Mouse (Mus musculus) lung, postnatal 0 days (tissue): ENCODE measurements at regions not wholly inside any gene's neighbourhood (a gene's known extent, or its start where the extent isn't known, plus 50 kb on each side); places are given as distances from the start of the nearest gene placed in this dataset.

Experiments
- ATAC-seq: fragments of 200-750 bp; cut with Nextera tagmentation; 2 replicates; pipeline ENCODE4 v1.8.0; 2017; ENCODE audit warnings: moderate library complexity
- DNase-seq: peaks from one replicate; pipeline ENCODE4 v3.0.0-alpha.2; 2016; ENCODE audit warnings: low spot score
- H3K27ac ChIP-seq: fragments of 300-500 bp; sonication (generic); 2 replicates; pipeline ENCODE4 v1.5.1; 2014; ENCODE audit warnings: antibody characterized with exemption, mild to moderate bottlenecking, low read length, mixed read lengths
- H3K27me3 ChIP-seq: fragments of 300-500 bp; sonication (generic); replicated peaks from 2 replicates; pipeline ENCODE4 v1.6.1; 2014; ENCODE audit warnings: low read length, mixed read lengths; ENCODE audit not compliant: insufficient read depth
- H3K36me3 ChIP-seq: fragments of 300-500 bp; sonication (generic); 2 replicates; pipeline ENCODE4 v1.6.1; 2014; ENCODE audit warnings: low read length, mixed read lengths; ENCODE audit not compliant: insufficient read depth
- H3K4me1 ChIP-seq: fragments of 300-500 bp; sonication (generic); 2 replicates; pipeline ENCODE4 v1.6.1; 2014; ENCODE audit warnings: antibody characterized with exemption, low read depth, low read length, mixed read lengths; ENCODE audit not compliant: insufficient read depth
- H3K4me2 ChIP-seq: fragments of 300-500 bp; sonication (generic); replicated peaks from 2 replicates; pipeline ENCODE4 v1.6.1; 2014; ENCODE audit warnings: low read depth, mild to moderate bottlenecking, low read length, moderate library complexity, mixed read lengths
- H3K4me3 ChIP-seq: fragments of 300-500 bp; sonication (generic); 2 replicates; pipeline ENCODE4 v1.5.1; 2014; ENCODE audit warnings: low read depth, low read length
- H3K9ac ChIP-seq: fragments of 300-500 bp; sonication (generic); replicated peaks from 2 replicates; pipeline ENCODE4 v1.6.1; 2014; ENCODE audit warnings: low read depth, mild to moderate bottlenecking
- H3K9me3 ChIP-seq: fragments of 300-500 bp; sonication (generic); 2 replicates; pipeline ENCODE4 v1.6.1; 2016; ENCODE audit warnings: low read length, mixed read lengths
- CTCF ChIP-seq: IDR thresholded peaks from 2 replicates; pipeline ENCODE4 v1.5.1; 2016; ENCODE audit warnings: antibody characterized with exemption, mild to moderate bottlenecking
- EP300 ChIP-seq: IDR thresholded peaks from 2 replicates; pipeline ENCODE4 v1.6.1; 2016; ENCODE audit warnings: antibody characterized with exemption, mild to moderate bottlenecking, control low read depth
- WGBS: fragments of 180-500 bp; shearing (Covaris S2); extraction: QIAGEN DNeasy Blood & Tissue Kit; methylation state at CpG from one replicate; pipeline ENCODE4 v1.1.7; 2014; 5-methylcytosine and 5-hydroxymethylcytosine counted together

DNA sequence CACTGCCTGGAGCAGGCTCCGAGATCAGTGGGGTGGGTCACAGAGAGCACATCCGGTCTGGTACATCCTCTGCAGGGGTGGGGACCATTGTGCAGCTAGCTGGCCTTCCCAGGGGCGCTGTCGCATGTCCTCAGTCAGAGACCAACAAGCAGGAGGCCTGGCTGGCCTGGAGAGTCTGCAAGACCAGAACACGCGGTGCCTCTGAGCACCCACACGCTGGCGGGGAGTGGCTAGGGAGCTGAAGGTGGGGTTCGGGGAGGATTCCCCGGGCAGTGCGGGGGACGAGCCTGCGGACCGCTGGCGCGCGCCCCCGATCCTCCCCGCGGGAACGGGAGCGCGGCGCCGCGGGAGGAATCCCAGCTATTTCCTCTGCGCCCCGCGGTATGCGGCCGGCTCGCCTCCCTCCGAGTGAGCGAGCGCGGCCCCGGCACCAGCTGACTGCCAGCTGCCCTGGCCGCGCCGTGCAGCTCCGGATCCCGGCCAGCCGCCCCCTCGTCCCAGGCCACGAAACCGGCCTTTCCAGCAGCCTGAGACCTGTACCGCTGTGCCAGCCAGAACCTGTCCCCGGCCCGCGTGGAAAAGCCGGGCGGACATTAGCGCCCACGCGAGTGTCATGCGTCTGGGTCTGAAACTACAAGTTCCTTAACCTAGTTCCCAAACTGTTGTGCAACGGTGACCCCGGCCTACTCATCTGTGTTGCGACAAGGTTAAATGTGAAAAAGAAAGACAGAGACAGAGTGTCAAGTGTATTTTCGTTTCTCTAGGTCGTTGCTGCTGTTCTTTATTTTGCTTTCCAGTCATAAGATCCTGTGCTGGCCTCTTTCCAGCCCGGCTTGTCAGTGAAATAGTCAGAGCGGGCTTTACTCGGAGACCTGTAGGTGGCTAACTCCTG, 61.2 kb downstream of the Pkdcc start:
- Histone ChIP-seq H3K4me2 (peak overlapping the region; percentile 81), H3K9me3 (no peaks in the 10 kb centered on the region), H3K27me3 (no peaks in the 10 kb centered on the region), H3K4me1 (peaks cover 20% of the 10 kb centered on the region), H3K36me3 (no peaks in the 10 kb centered on the region), H3K9ac (peak overlapping the region; percentile 42), H3K4me3 (peak overlapping the region; percentile 41), H3K27ac (peak overlapping the region; percentile 85)
- peak; percentile 88 for ATAC-seq
- TF ChIP-seq CTCF (peak; percentile 53), EP300 (peak; percentile 20; the same call in 1 of the 2 replicates)
- WGBS, result 2% methylated on average over 44 of the region's 64 CpGs
- peak; percentile 90 for DNase-seq

- TF ChIP-seq EP300 (no peak), CTCF (no peak; the same call in 1 of the 2 replicates)
- WGBS, result 16% methylated on average over 26 of the region's 26 CpGs
Observed at GRCm38 (mm10) chr17:83277117-83277947, 62.2 kb downstream of the Pkdcc start.

DNA sequence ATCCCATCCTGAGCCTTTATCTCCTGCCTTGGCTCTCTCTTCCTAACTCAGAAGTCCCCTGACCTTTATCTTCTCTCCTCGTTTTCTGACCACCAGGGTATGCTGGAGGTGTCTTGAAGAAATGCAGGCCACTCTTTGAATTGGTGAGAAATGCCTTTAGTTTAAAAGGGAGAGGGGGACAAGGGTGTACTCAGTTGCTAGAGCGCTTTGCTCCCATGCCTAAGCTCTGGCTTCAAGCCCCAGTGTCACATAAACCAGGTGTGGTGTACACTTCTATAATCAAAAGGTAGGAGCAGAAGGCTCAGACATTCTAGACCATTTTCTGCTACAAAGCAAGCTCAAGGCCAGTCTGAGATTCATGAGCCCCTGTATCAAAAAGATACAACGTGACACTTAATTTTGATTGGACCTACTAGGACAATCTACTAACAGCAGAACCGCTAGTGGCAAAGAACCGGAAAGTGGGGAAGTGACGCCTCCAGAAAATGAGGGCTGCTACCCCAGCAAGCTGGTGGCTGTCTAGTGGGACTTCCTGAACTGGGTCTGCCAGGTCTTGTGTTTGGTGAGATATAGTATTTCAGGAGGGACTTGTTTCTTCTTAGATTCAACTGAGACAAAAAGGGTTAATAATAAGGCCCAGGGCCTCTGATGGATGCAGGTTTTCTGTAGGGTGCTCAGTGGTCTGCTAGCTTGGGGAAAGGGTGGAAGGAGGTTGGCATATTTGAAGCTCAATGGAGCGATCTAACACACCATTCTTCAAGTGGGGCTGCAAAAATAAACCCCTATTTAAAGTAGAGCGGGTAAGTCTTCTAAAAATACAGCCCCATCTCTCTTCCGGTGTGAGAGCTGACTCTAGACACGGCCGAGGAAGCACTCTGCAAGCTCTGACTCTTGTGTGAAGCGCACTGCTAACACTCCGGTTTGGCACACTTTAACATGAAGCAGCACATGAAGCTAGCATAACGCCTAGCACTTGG, 63.1 kb downstream of the Pkdcc start:
- Histone ChIP-seq H3K36me3 (no peaks in the 10 kb centered on the region), H3K4me1 (peaks cover 20% of the 10 kb centered on the region), H3K9me3 (no peaks in the 10 kb centered on the region), H3K27ac (0 out of 2 replicates have a peak overlapping the region, but pooled peaks have one; percentile 85), H3K4me3 (no peak overlapping the region), H3K4me2 (peak overlapping the region; percentile 50; the same call in 1 of the 2 replicates), H3K9ac (no peak overlapping the region), H3K27me3 (no peaks in the 10 kb centered on the region)
- ATAC-seq (no peak), DNase-seq (no peak)
- WGBS, result 65% methylated on average over 14 of the region's 14 CpGs
- TF ChIP-seq EP300 (no peak), CTCF (peak; percentile 38; the same call in 1 of the 2 replicates)

More at GRCm38 (mm10) chr17:83277117-83277947, 62.2 kb downstream of the Pkdcc start:
- H3K36me3 ChIP-seq, result no peaks in the 10 kb centered on the region
- peaks cover 20% of the 10 kb centered on the region for H3K4me1 ChIP-seq
- H3K27ac ChIP-seq, result peak overlapping the region; percentile 85
- H3K9me3 ChIP-seq, result no peaks in the 10 kb centered on the region
- H3K9ac ChIP-seq, result no peak overlapping the region
- no peaks in the 10 kb centered on the region for H3K27me3 ChIP-seq
- DNase-seq (peak; percentile 69), ATAC-seq (0 out of 2 replicates have a peak, but pooled peaks have one; percentile 15)
- H3K4me2 ChIP-seq, result peak overlapping the region; percentile 81
- peak overlapping the region; percentile 25 for H3K4me3 ChIP-seq

DNA sequence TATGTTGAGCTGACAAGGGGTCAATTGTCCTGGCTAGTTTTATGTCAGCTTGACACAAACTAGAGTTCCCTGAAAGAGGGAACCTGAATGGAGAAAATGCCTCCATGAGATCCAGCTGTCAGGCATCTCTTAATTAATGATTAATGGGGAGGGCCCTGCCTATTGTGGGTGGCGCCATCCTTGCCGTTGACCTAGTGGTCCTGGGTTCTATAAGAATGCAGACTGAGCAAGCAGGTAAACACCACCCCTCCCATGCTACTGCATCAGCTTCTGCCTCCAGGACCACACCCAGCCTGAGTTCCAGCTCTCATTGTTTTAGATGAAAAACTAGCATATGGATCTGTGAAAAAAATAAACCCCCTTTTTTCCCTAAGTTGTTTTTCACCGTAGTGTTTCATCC, 67.4 kb upstream of the Eml4 start:
- Histone ChIP-seq H3K27me3 (no peaks in the 10 kb centered on the region), H3K9ac (no peak overlapping the region), H3K4me3 (no peak overlapping the region), H3K4me2 (no peak overlapping the region), H3K4me1 (no peaks in the 10 kb centered on the region), H3K36me3 (no peaks in the 10 kb centered on the region), H3K9me3 (no peaks in the 10 kb centered on the region), H3K27ac (no peak overlapping the region)
- TF ChIP-seq EP300 (no peak), CTCF (no peak)
- no peak for DNase-seq
- 70% methylated on average over 3 of the region's 3 CpGs for WGBS
- no peak for ATAC-seq

DNA sequence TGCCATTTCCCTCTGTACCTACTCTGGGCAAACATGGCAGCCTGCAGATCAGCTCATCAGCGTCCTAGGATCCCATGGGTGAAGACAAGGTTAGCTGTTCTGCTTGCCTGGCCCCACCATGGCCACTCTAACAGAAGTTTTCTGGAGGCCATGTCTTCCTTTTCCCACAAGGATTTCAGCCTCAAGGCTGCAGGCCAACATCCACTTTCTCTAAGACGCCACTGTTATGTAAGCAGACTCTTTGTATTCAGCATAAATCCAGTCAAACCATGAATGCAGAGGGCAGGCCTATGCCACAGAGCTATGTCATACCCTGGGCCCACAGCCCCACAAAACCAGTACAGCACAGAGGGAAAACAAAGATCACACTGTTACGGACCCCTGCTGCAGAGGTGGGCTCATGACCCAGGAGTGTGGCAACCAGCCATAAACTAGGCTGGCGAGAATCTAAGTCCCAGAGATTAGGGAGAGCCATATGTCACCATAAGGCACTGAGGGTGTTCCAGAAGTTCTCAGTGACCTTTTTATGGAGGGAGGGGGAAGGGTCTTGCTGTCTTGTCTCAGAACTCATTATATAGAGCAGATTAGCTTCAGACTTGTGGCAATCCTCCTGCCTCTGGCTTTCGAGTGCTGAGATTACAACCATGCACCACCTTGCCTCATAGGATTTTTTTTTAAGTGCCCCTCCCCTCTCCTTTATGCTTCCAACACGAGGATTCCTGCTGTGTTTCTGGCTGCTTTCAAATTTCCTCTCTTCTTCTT, 63.2 kb upstream of the Eml4 start:
- no peaks in the 10 kb centered on the region for H3K9me3 ChIP-seq
- no peaks in the 10 kb centered on the region for H3K36me3 ChIP-seq
- no peak for ATAC-seq
- no peaks in the 10 kb centered on the region for H3K4me1 ChIP-seq
- no peak overlapping the region for H3K27ac ChIP-seq
- WGBS, result 57% methylated on average over 6 of the region's 6 CpGs
- TF ChIP-seq EP300, result no peak
- no peak for TF ChIP-seq CTCF
- no peak overlapping the region for H3K4me3 ChIP-seq
- H3K27me3 ChIP-seq, result no peaks in the 10 kb centered on the region
- 0 out of 2 replicates have a peak overlapping the region, but pooled peaks have one; percentile 11 for H3K4me2 ChIP-seq
- DNase-seq, result no peak
- no peak overlapping the region for H3K9ac ChIP-seq
